Comparison of ENCODE assay signal across 26 mouse cellular contexts in the genomic region with DNA sequence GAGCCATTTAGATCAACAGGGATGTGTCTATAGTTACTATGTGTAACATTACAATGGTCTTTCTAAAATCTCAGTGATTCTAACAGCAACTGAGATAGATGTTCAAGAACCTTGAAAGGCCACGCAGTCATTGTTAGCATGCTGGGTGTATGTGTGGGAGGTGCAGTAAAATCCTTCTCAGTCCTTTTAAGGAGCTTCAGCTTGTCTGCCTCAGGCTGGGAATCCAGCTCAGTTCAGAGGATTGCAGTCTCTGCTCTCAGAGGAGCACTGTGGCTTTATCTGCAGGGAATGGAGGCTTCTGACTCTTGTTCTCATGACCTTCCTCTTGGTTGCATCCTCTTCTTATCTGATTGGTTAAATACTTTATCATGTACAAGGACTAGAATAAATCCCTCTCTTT.
DNase-seq lines count a peak whose midpoint lies in the region; TF ChIP-seq lines count a peak whose summit lies in the region.
"Had no signal": no experiment of that assay in that cellular context is flagged by ENCODE, and none has a peak within 500 bp of the region (broad histone marks: within the 10 kb centered on the region; RNA-seq: fewer than 3 reads in every experiment).

No protein-coding gene starts in this region.

- no peak for TF ChIP-seq CTCF in left cerebral cortex, adult 2 months (IDR thresholded peaks at IDR 0.05)
- no peak for TF ChIP-seq CTCF in layer of hippocampus, adult 2 months (conservative IDR thresholded peaks at IDR 0.05)

- no peak overlapping the region for H3K4me3 ChIP-seq in left cerebral cortex, adult 2 months
- H3K4me3 ChIP-seq in layer of hippocampus, adult 2 months, result no peak overlapping the region
- H3K4me3 ChIP-seq: embryonic facial prominence, embryonic 10.5 days; embryonic facial prominence, embryonic 13.5 days; erythroblast, embryonic 14.5 days; forebrain, embryonic 12.5 days; forebrain, embryonic 15.5 days; heart, embryonic 12.5 days; heart, embryonic 15.5 days; hindbrain, embryonic 10.5 days; hindbrain, embryonic 13.5 days had no signal

- peak; percentile 11 to 15 for DNase-seq in left cerebral cortex, adult 2 months (ENCODE audit: extremely low spot score in 1 of 2, low spot score in 2 of 2)
- no peak for DNase-seq in left cerebral cortex, postnatal 10 days (ENCODE audit: extremely low spot score in 1 of 2, low spot score in 2 of 2)
- peak; percentile 11 to 13 for DNase-seq in right cerebral cortex, adult 2 months (ENCODE audit: low spot score in 2 of 2)
- DNase-seq in right cerebral cortex, postnatal 4 days, result no peak
- peak; percentile 48 for DNase-seq in telencephalon, adult 2 months (ENCODE audit: low read depth, low spot score)
- DNase-seq in layer of hippocampus, adult 2 months (ENCODE audit: low spot score in 2 of 2), result no peak
- DNase-seq: adrenal gland, adult 2 months; adrenal gland, postnatal 14 days; cerebellum, adult 11-12 months; cerebellum, adult 8-10 months; cerebellum, postnatal 10 days; cerebellum, postnatal 36 days; embryo, embryonic 11 days; gastrocnemius, postnatal 25 days; heart, adult 18-20 months; heart, postnatal 10 days; heart, postnatal 36 days had no signal

- peak overlapping the region; percentile 40; the same call in 1 of the 2 replicates for H3K27ac ChIP-seq in left cerebral cortex, adult 2 months
- H3K27ac ChIP-seq in layer of hippocampus, adult 2 months, result no peak overlapping the region
- H3K27ac ChIP-seq: embryonic facial prominence, embryonic 10.5 days; embryonic facial prominence, embryonic 13.5 days; forebrain, embryonic 12.5 days; forebrain, embryonic 15.5 days; heart, embryonic 15.5 days; hindbrain, embryonic 10.5 days; hindbrain, embryonic 13.5 days had no signal

- intact Hi-C loops in left cerebral cortex, adult 2 months (cut with DNase I), result no loop called here
- intact Hi-C loops in left cerebral cortex, postnatal 10 days (cut with DNase I), result no loop called here

Comparison
In these comparisons a context has a peak if more than half of its experiments do, and no peak if none do; other contexts are left out.
1. DNase-seq: peak in left cerebral cortex, adult 2 months (2 of 2), right cerebral cortex, adult 2 months (2 of 2) and telencephalon, adult 2 months (single experiment); none in left cerebral cortex, postnatal 10 days (0 of 2), right cerebral cortex, postnatal 4 days (single experiment) and layer of hippocampus, adult 2 months (0 of 2).